Mouse (Mus musculus) G1E (cell line): ENCODE results near the gene Gm40460.
"Not testable (repeated sequence)": the region's sequence is repeated elsewhere in the genome, so short reads cannot be mapped to it uniquely, and the experiment has no call there.

Source experiments
- CTCF ChIP-seq: IDR thresholded peaks from 2 replicates; pipeline ENCODE4 v1.5.1; 2012; ENCODE audit warnings: low read depth, low read length, inconsistent platforms, mixed read lengths
- GATA1 ChIP-seq: IDR thresholded peaks from 2 replicates; pipeline ENCODE4 v1.6.1; 2012; ENCODE audit warnings: borderline replicate concordance, low read length, inconsistent platforms, mixed read lengths
- POLR2AphosphoS5 ChIP-seq: IDR thresholded peaks from 2 replicates; pipeline ENCODE4 v1.6.1; 2012; ENCODE audit warnings: low read depth, low read length, inconsistent platforms; ENCODE audit not compliant: insufficient replicate concordance
- TAL1 ChIP-seq: conservative IDR thresholded peaks from 2 replicates; pipeline ENCODE4 v1.6.1; 2012; ENCODE audit warnings: low read depth, low read length, inconsistent platforms, mixed read lengths

DNA sequence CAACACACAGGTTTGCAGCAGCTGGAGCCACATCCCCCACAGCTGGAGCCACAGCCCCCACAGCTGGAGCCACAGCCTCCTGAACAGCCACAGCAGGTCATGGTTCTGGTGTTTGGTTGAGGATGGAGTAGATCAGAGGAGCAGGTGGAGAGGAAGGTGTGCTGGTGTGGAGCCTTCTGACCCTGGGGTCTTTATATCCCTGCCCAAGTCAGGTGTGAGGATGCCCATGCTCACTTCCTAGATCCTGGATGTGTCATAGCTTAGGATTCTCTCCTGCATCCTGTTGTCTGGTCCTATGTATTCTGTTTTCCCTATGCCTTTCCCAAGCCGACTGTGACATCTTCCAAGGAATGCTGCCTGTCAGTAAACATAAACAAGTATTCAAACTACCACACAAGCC is 17.4 kb upstream of the Gm40460 start, which contains the start of gene Gm2431:
- not testable (repeated sequence) for TF ChIP-seq CTCF, TAL1, POLR2AphosphoS5, GATA1
